Mouse (Mus musculus): ENCODE measurements at regions not wholly inside any gene's neighbourhood (a gene's known extent, or its start where the extent isn't known, plus 50 kb on each side); places are given as distances from the start of the nearest gene placed in this dataset.
A peak's percentile ranks its signal among the peaks of the same experiment; 100 is the strongest.

GRCm38 (mm10) chr15:87940837-87941236, 396.7 kb downstream of the Fam19a5 start:
- peak; percentile 45 for DNase-seq (ENCODE audit: extremely low spot score, low spot score)
- no peak overlapping the region for H3K4me3 ChIP-seq
- H3K27me3 ChIP-seq (ENCODE audit: poor library complexity, severe bottlenecking) = no peaks in the 10 kb centered on the region
- H3K4me1 ChIP-seq = peaks cover 6% of the 10 kb centered on the region; the same call in 1 of the 2 replicates
- WGBS = 65% methylated on average over 3 of the region's 3 CpGs
- H3K36me3 ChIP-seq (replicated peaks) = no peaks in the 10 kb centered on the region
- no peaks in the 10 kb centered on the region for H3K9me3 ChIP-seq
- H3K27ac ChIP-seq = no peak overlapping the region

GRCm38 (mm10) chr15:87952531-87952930, 408.4 kb downstream of the Fam19a5 start:
- H3K9me3 ChIP-seq = no peaks in the 10 kb centered on the region
- no peaks in the 10 kb centered on the region for H3K27me3 ChIP-seq (ENCODE audit: poor library complexity, severe bottlenecking)
- no peaks in the 10 kb centered on the region for H3K36me3 ChIP-seq (replicated peaks)
- no peak overlapping the region for H3K27ac ChIP-seq
- 87% methylated on average over 3 of the region's 3 CpGs for WGBS
- no peaks in the 10 kb centered on the region for H3K4me1 ChIP-seq
- DNase-seq (ENCODE audit: extremely low spot score, low spot score) = no peak
- H3K4me3 ChIP-seq = no peak overlapping the region

GRCm38 (mm10) chr15:87955685-87956256, 411.7 kb downstream of the Fam19a5 start:
- Histone ChIP-seq H3K27me3 (ENCODE audit: poor library complexity, severe bottlenecking) (no peaks in the 10 kb centered on the region), H3K36me3 (replicated peaks) (no peaks in the 10 kb centered on the region), H3K27ac (no peak overlapping the region), H3K9me3 (no peaks in the 10 kb centered on the region), H3K4me1 (no peaks in the 10 kb centered on the region), H3K4me3 (no peak overlapping the region)
- DNase-seq (ENCODE audit: extremely low spot score, low spot score) = no peak
- WGBS = 81% methylated on average over 5 of the region's 5 CpGs

- no peaks in the 10 kb centered on the region for H3K36me3 ChIP-seq (replicated peaks)
- no peak for DNase-seq (ENCODE audit: extremely low spot score, low spot score)
- 77% methylated on average over 1 of the region's 1 CpGs for WGBS
Measured at GRCm38 (mm10) chr15:87958866-87959265, 414.8 kb downstream of the Fam19a5 start.

GRCm38 (mm10) chr15:87972641-87973040, 428.5 kb downstream of the Fam19a5 start:
- Histone ChIP-seq H3K9me3 (no peaks in the 10 kb centered on the region), H3K4me3 (no peak overlapping the region), H3K36me3 (replicated peaks) (no peaks in the 10 kb centered on the region), H3K27ac (no peak overlapping the region), H3K27me3 (ENCODE audit: poor library complexity, severe bottlenecking) (no peaks in the 10 kb centered on the region), H3K4me1 (peaks cover 10% of the 10 kb centered on the region; the same call in 1 of the 2 replicates)
- WGBS = 92% methylated on average over 6 of the region's 6 CpGs
- DNase-seq (ENCODE audit: extremely low spot score, low spot score) = no peak

More at GRCm38 (mm10) chr15:87958866-87959265, 414.8 kb downstream of the Fam19a5 start:
- Histone ChIP-seq H3K27me3 (ENCODE audit: poor library complexity, severe bottlenecking) (peaks cover 9% of the 10 kb centered on the region; the same call in 1 of the 2 replicates), H3K4me1 (no peaks in the 10 kb centered on the region), H3K9me3 (no peaks in the 10 kb centered on the region), H3K4me3 (no peak overlapping the region), H3K27ac (no peak overlapping the region)

- Histone ChIP-seq H3K36me3 (replicated peaks) (no peaks in the 10 kb centered on the region), H3K9me3 (no peaks in the 10 kb centered on the region), H3K4me3 (no peak overlapping the region), H3K27ac (peak overlapping the region; percentile 72), H3K4me1 (peaks cover 31% of the 10 kb centered on the region), H3K27me3 (ENCODE audit: poor library complexity, severe bottlenecking) (peaks cover 26% of the 10 kb centered on the region)
- DNase-seq (ENCODE audit: extremely low spot score, low spot score) = peak; percentile 21
- 6% methylated on average over 5 of the region's 5 CpGs for WGBS
Measured at GRCm38 (mm10) chr15:87987322-87987985, 443.4 kb downstream of the Fam19a5 start.

GRCm38 (mm10) chr15:87994546-87994945, 450.4 kb downstream of the Fam19a5 start:
- H3K9me3 ChIP-seq = no peaks in the 10 kb centered on the region
- peak; percentile 32 for DNase-seq (ENCODE audit: extremely low spot score, low spot score)
- no peaks in the 10 kb centered on the region for H3K36me3 ChIP-seq (replicated peaks)
- WGBS = 35% methylated on average over 8 of the region's 8 CpGs
- no peak overlapping the region for H3K4me3 ChIP-seq
- peaks cover 8% of the 10 kb centered on the region for H3K27me3 ChIP-seq (ENCODE audit: poor library complexity, severe bottlenecking)
- H3K4me1 ChIP-seq = peaks cover 11% of the 10 kb centered on the region
- no peak overlapping the region for H3K27ac ChIP-seq

- Histone ChIP-seq H3K36me3 (replicated peaks) (no peaks in the 10 kb centered on the region), H3K27me3 (ENCODE audit: poor library complexity, severe bottlenecking) (no peaks in the 10 kb centered on the region), H3K4me3 (no peak overlapping the region), H3K4me1 (no peaks in the 10 kb centered on the region), H3K9me3 (peaks cover 2% of the 10 kb centered on the region; the same call in 1 of the 2 replicates), H3K27ac (no peak overlapping the region)
- no peak for DNase-seq (ENCODE audit: extremely low spot score, low spot score)
- WGBS = 92% methylated on average over 5 of the region's 5 CpGs
Measured at GRCm38 (mm10) chr15:88017076-88017475, 473.0 kb downstream of the Fam19a5 start.

GRCm38 (mm10) chr15:88032751-88033150, 488.7 kb downstream of the Fam19a5 start:
- Histone ChIP-seq H3K9me3 (no peaks in the 10 kb centered on the region), H3K27me3 (ENCODE audit: poor library complexity, severe bottlenecking) (no peaks in the 10 kb centered on the region), H3K27ac (no peak overlapping the region), H3K4me3 (no peak overlapping the region), H3K36me3 (replicated peaks) (no peaks in the 10 kb centered on the region), H3K4me1 (peaks cover 14% of the 10 kb centered on the region)
- no peak for DNase-seq (ENCODE audit: extremely low spot score, low spot score)
- 85% methylated on average over 11 of the region's 11 CpGs for WGBS

GRCm38 (mm10) chr15:88033725-88034124, 489.6 kb downstream of the Fam19a5 start:
- no peaks in the 10 kb centered on the region for H3K36me3 ChIP-seq (replicated peaks)
- no peak for DNase-seq (ENCODE audit: extremely low spot score, low spot score)
- no peaks in the 10 kb centered on the region for H3K9me3 ChIP-seq
- no peaks in the 10 kb centered on the region for H3K27me3 ChIP-seq (ENCODE audit: poor library complexity, severe bottlenecking)
- no peak overlapping the region for H3K27ac ChIP-seq
- no peak overlapping the region for H3K4me3 ChIP-seq
- WGBS = 78% methylated on average over 4 of the region's 4 CpGs
- H3K4me1 ChIP-seq = peaks cover 14% of the 10 kb centered on the region

GRCm38 (mm10) chr15:88035486-88035885, 491.4 kb downstream of the Fam19a5 start:
- peaks cover 14% of the 10 kb centered on the region for H3K4me1 ChIP-seq
- no peaks in the 10 kb centered on the region for H3K9me3 ChIP-seq
- H3K27me3 ChIP-seq (ENCODE audit: poor library complexity, severe bottlenecking) = no peaks in the 10 kb centered on the region
- WGBS = 90% methylated on average over 8 of the region's 8 CpGs
- DNase-seq (ENCODE audit: extremely low spot score, low spot score) = no peak
- H3K36me3 ChIP-seq (replicated peaks) = no peaks in the 10 kb centered on the region
- H3K4me3 ChIP-seq = no peak overlapping the region
- H3K27ac ChIP-seq = no peak overlapping the region

- Histone ChIP-seq H3K27me3 (ENCODE audit: poor library complexity, severe bottlenecking) (no peaks in the 10 kb centered on the region), H3K4me1 (peaks cover 14% of the 10 kb centered on the region), H3K27ac (no peak overlapping the region), H3K36me3 (replicated peaks) (no peaks in the 10 kb centered on the region), H3K4me3 (no peak overlapping the region), H3K9me3 (no peaks in the 10 kb centered on the region)
- WGBS = 79% methylated on average over 22 of the region's 22 CpGs
- no peak for DNase-seq (ENCODE audit: extremely low spot score, low spot score)
Measured at GRCm38 (mm10) chr15:88036146-88037000, 492.3 kb downstream of the Fam19a5 start.

- H3K36me3 ChIP-seq (replicated peaks) = no peaks in the 10 kb centered on the region
- no peaks in the 10 kb centered on the region for H3K9me3 ChIP-seq
- H3K4me1 ChIP-seq = peaks cover 14% of the 10 kb centered on the region
- H3K27me3 ChIP-seq (ENCODE audit: poor library complexity, severe bottlenecking) = no peaks in the 10 kb centered on the region
- WGBS = 90% methylated on average over 4 of the region's 4 CpGs
- no peak overlapping the region for H3K4me3 ChIP-seq
- DNase-seq (ENCODE audit: extremely low spot score, low spot score) = no peak
- H3K27ac ChIP-seq = no peak overlapping the region
Measured at GRCm38 (mm10) chr15:88037606-88038005, 493.5 kb downstream of the Fam19a5 start.
